Mouse (Mus musculus) Patski (cell line): Measurements from ENCODE around the gene Mrps27. TPM values are rescaled to one million over a fixed set of nuclear protein-coding genes. Genes with fewer than 3 reads are reported as not detected.
A peak's percentile ranks its signal among the peaks of the same experiment; 100 is the strongest.

Experiments
- ATAC-seq: fragments of 100-300 bp; one replicate; pipeline ENCODE4 v1.8.0; 2021
- CTCF ChIA-PET: fragments of 350-600 bp; sonication (Branson Sonifier 250); formaldehyde crosslinking; loops from one replicate; lab custom pipeline; 2022; ENCODE audit warnings: inconsistent platforms; lab: Charles Lee
- POLR2A ChIA-PET: fragments of 350-600 bp; sonication (Branson Sonifier 250); formaldehyde crosslinking; loops from one replicate; lab custom pipeline; 2022; ENCODE audit warnings: antibody characterized with exemption, inconsistent platforms; lab: Charles Lee
- DNase-seq: peaks from one replicate; pipeline ENCODE4 v3.0.0-alpha.2; 2011; ENCODE audit warnings: low read depth, low spot score
- H3K27me3 ChIP-seq: fragments of 371-371 bp; one replicate; pipeline ENCODE4 v1.5.1; 2021
- CTCF ChIP-seq: fragments of 100-300 bp; IDR thresholded peaks from one replicate; pipeline ENCODE4 v1.5.1; 2021
- in situ Hi-C: fragments of 300-500 bp; cut with MboI; formaldehyde crosslinking; loops from 3 replicates; pipeline ENCODE4 v1.11.1; 2018; ENCODE audit warnings: low pct_unique_long_range_greater_than_20kb, mixed read lengths
- polyA plus RNA-seq: library from polyadenylated mRNA; unstranded; gene quantifications from one replicate; pipeline ENCODE4 v1.2.3, GENCODE M21; 2021

Gene Mrps27
- polyA plus RNA-seq, 1 experiment from 2014 or later: 37.7 TPM

GRCm38 (mm10) chr13:99399373-99399772, 54.8 kb downstream of the Mrps27 start:
- ChIA-PET CTCF (interaction anchor here (0.9 kb wide), 1 partner anchor 24 kb away, joined by 3 read pairs; no protein-coding TSS in a partner anchor), POLR2A (no interaction called here)
- in situ Hi-C loops: no loop called here
- DNase-seq: no peak
- no peak for TF ChIP-seq CTCF
- peak; percentile 54 for ATAC-seq
- H3K27me3 ChIP-seq: no peaks in the 10 kb centered on the region

- ATAC-seq (no peak), DNase-seq (no peak)
- no peak for TF ChIP-seq CTCF
- ChIA-PET POLR2A (no interaction called here), CTCF (no interaction called here)
- H3K27me3 ChIP-seq: no peaks in the 10 kb centered on the region
- in situ Hi-C loops: no loop called here
Measured at GRCm38 (mm10) chr13:99409216-99409615, 64.6 kb downstream of the Mrps27 start.

- in situ Hi-C loops: no loop called here
- DNase-seq (no peak), ATAC-seq (no peak)
- no peak for TF ChIP-seq CTCF
- POLR2A ChIA-PET: no interaction called here
- CTCF ChIA-PET: interaction anchor here (1.2 to 1.4 kb wide), 2 partner anchors 12 to 36 kb away, joined by 4 read pairs; no protein-coding TSS in a partner anchor
- no peaks in the 10 kb centered on the region for H3K27me3 ChIP-seq
Measured at GRCm38 (mm10) chr13:99410611-99411515, 66.3 kb downstream of the Mrps27 start.

- ChIA-PET CTCF (no interaction called here), POLR2A (no interaction called here)
- in situ Hi-C loops: no loop called here
- ATAC-seq: no peak
- TF ChIP-seq CTCF: no peak
- H3K27me3 ChIP-seq: no peaks in the 10 kb centered on the region
- no peak for DNase-seq
Measured at GRCm38 (mm10) chr13:99411761-99412160, 67.2 kb downstream of the Mrps27 start.

- ChIA-PET POLR2A (no interaction called here), CTCF (interaction anchor here (1.2 to 1.3 kb wide), 2 partner anchors 21 to 46 kb away, joined by 3 read pairs; no protein-coding TSS in a partner anchor)
- ATAC-seq (peak; percentile 42), DNase-seq (no peak)
- no peaks in the 10 kb centered on the region for H3K27me3 ChIP-seq
- no peak for TF ChIP-seq CTCF
- in situ Hi-C loops: no loop called here
Measured at GRCm38 (mm10) chr13:99412477-99413080, 68.0 kb downstream of the Mrps27 start.

- no peaks in the 10 kb centered on the region for H3K27me3 ChIP-seq
- no peak for DNase-seq
- no peak for TF ChIP-seq CTCF
- ATAC-seq: no peak
- in situ Hi-C loops: no loop called here
- ChIA-PET POLR2A (no interaction called here), CTCF (interaction anchor here (1.3 kb wide), 1 partner anchor 20 kb away, joined by 3 read pairs; no protein-coding TSS in a partner anchor)
Measured at GRCm38 (mm10) chr13:99413481-99414351, 69.1 kb downstream of the Mrps27 start.

GRCm38 (mm10) chr13:99414352-99414742, 69.8 kb downstream of the Mrps27 start:
- no peaks in the 10 kb centered on the region for H3K27me3 ChIP-seq
- ATAC-seq (no peak), DNase-seq (no peak)
- POLR2A ChIA-PET: no interaction called here
- CTCF ChIA-PET: interaction anchor here (1.1 kb wide), 1 partner anchor 36 kb away, joined by 3 read pairs; no protein-coding TSS in a partner anchor
- in situ Hi-C loops: no loop called here
- no peak for TF ChIP-seq CTCF

GRCm38 (mm10) chr13:99416601-99417000, 72.0 kb downstream of the Mrps27 start:
- POLR2A ChIA-PET: no interaction called here
- TF ChIP-seq CTCF: no peak
- DNase-seq: no peak
- CTCF ChIA-PET: no interaction called here
- in situ Hi-C loops: no loop called here
- H3K27me3 ChIP-seq: no peaks in the 10 kb centered on the region
- no peak for ATAC-seq

- no peak for DNase-seq
- CTCF ChIA-PET: interaction anchor here (1.3 kb wide), 1 partner anchor 13 kb away, joined by 4 read pairs; no protein-coding TSS in a partner anchor
- TF ChIP-seq CTCF: no peak
- in situ Hi-C loops: no loop called here
- no peak for ATAC-seq
- POLR2A ChIA-PET: no interaction called here
- H3K27me3 ChIP-seq: no peaks in the 10 kb centered on the region
Measured at GRCm38 (mm10) chr13:99423581-99423980, 79.0 kb downstream of the Mrps27 start.
